Mouse (Mus musculus): Measurements from ENCODE around the gene Cep97. TPM values are rescaled to one million over a fixed set of nuclear protein-coding genes. Genes with fewer than 3 reads are reported as not detected.
"Not testable (repeated sequence)": the region's sequence is repeated elsewhere in the genome, so short reads cannot be mapped to it uniquely, and the experiment has no call there.

Gene Cep97
- polyA plus RNA-seq, 1 experiment = 0.49 TPM

DNA sequence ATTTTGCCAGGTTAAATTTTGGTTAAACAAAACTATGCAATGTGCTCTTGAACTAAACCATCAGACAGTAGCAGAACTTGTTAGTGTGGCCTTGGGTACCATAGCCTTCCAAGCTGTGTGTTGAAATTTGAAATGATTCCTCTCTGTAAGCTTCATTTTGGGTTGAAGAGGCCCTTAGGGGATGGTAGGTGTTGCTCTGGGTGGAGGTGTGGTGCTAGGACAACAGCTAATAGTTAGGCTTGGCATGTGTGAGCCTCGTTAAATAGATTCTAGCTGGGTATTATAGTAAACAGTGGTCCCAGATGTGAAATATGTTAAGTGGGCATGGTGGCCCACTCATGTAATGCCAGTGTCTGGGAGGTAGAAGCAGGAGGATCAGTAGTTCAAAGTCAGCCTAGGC, 32.6 kb upstream of the Cep97 start:
- peaks cover 44% of the 10 kb centered on the region for H3K36me3 ChIP-seq (replicated peaks; ENCODE audit: low read length)
- H3K4me1 ChIP-seq = peaks cover 58% of the 10 kb centered on the region
- H3K4me3 ChIP-seq (replicated peaks) = peak overlapping the region; percentile 93

DNA sequence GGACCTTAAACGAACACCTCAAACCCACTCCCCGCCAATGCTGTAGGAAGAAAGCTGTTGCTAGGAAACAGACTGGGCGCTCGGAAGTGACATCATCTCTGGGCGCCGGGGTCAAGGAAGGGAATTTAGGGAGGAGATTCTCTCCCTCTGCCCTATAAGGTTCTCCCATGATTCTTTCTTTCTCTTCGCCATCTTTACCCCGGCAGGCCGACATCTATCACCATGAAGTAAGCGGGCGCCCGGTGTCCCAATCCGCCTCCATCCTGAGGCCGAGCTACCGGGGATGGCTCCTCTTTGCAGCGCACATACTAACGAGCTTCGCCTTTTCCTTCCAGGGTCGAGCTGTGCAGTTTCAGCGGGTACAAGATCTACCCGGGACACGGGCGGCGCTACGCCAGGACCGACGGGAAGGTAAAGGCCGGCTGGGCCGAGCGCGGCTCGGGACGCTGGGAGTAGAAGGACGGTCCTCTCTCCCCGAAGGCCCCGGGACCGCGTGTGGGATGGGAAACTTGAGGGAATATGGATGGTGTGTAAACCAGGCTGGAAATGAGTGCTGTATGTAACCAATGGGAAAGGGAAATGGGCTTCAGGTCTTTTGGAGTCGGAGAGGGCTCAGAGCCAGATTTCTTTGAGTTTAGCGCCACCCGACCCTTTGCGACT, 31.7 kb upstream of the Cep97 start, which contains the start of gene Rpl24:
Rpl24 (plus strand) TSS at position 64 of the 660 bp plus-strand sequence.
- H3K36me3 ChIP-seq (replicated peaks; ENCODE audit: low read length) = peaks cover 35% of the 10 kb centered on the region
- H3K4me1 ChIP-seq = peaks cover 49% of the 10 kb centered on the region
- H3K9me3 ChIP-seq = no peaks in the 10 kb centered on the region
- TF ChIP-seq GATA1 (IDR thresholded peaks at IDR 0.05; ENCODE audit: borderline replicate concordance, low read length) (no peak), FLI1 (IDR thresholded peaks at IDR 0.05; ENCODE audit: low read length) (no peak)
- H3K4me3 ChIP-seq (replicated peaks) = peak within 1 kb of the TSS; percentile 93
- no peaks in the 10 kb centered on the region for H3K27me3 ChIP-seq (replicated peaks)

More for the DNA sequence above, 32.6 kb upstream of the Cep97 start:
- H3K9me3 ChIP-seq = no peaks in the 10 kb centered on the region
- TF ChIP-seq FLI1 (IDR thresholded peaks at IDR 0.05; ENCODE audit: low read length) (no peak), GATA1 (IDR thresholded peaks at IDR 0.05; ENCODE audit: borderline replicate concordance, low read length) (no peak)
- no peaks in the 10 kb centered on the region for H3K27me3 ChIP-seq (replicated peaks)

DNA sequence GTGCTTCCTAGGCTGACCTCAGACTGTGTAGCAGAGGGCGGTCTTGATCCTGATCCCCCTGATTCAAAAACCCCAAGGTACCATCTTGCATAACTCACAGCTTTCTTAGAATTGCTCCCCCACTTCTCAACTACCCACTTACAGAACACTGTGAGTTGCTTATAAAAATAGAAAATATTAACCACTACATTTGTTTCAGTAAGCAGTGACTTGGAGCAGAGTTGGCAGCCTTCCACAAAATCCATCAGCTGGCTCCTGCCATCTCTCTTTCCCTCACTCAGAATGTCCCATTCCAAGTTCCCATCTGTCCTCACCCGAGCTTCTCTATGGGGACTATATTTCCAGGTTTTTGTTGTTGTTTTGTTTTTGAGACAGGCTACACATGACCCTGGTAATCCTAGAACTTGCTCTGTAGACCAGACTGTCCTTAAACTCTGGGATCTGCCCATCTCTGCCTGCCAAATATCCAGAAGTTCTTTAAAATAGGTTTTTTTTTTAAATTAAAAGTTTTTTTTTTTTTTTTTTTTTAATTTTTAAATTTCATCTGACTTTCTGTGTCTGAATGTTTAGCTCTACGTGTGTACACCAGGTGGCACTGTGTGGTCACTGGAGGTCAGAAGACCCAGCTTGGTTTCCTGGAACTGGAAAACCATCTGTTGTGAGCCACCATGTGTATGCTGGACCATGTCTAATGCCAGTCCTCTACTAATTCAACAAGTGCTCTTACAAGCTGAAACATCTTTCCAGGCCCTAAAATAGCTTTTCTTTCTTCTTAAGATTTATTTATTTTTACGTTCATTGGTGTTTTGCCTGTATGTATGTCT, 29.7 kb upstream of the Cep97 start:
- Histone ChIP-seq H3K36me3 (replicated peaks; ENCODE audit: low read length) (peaks cover 15% of the 10 kb centered on the region), H3K27me3 (replicated peaks) (no peaks in the 10 kb centered on the region), H3K9me3 (no peaks in the 10 kb centered on the region), H3K4me1 (peaks cover 32% of the 10 kb centered on the region), H3K4me3 (replicated peaks) (no peak overlapping the region)
- no peak for TF ChIP-seq FLI1 (IDR thresholded peaks at IDR 0.05; ENCODE audit: low read length)
- TF ChIP-seq GATA1 (IDR thresholded peaks at IDR 0.05; ENCODE audit: borderline replicate concordance, low read length) = no peak

DNA sequence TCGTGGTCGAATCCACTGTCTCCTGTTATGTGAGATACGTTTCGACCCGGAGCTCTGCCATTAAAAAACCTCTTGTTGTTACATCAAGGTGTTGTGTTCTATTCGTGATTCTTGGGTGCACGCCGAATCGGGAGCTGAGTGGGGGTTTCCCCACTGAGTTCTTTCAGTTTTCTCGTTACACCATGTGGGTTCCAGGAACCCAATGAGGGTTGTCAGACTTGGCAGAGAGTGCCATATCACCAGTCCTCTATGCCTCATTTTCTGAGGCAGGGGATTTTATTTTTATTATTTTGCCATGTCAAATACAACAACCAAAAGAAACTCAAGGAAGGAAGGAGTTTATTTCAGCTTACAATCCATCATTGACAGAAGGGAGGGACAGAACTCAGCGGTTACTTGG, 28.4 kb upstream of the Cep97 start:
- not testable (repeated sequence) for H3K4me3 ChIP-seq (replicated peaks)

DNA sequence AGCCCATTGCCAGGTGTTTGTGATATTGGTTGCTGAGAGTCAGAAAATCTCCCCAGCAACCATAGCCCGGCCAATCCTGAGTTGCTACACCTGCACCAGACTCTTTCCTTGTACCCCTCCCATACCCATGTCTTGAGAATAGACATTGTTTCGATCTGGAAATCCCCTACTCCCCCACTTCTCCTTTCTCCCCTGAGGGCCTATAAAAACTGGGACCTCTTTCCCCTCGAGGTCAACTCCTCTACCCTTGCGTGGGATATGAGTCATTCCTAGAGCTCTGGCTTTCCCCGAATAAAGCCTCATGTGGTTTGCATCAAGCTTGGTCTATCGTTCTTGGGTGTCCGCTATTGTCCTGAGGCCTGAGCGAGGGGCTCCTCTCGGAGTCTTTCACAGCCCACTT, 19.5 kb upstream of the Cep97 start:
- H3K4me3 ChIP-seq (replicated peaks); H3K36me3 ChIP-seq (replicated peaks; ENCODE audit: low read length); H3K9me3 ChIP-seq; H3K27me3 ChIP-seq (replicated peaks): not testable (repeated sequence)
- H3K4me1 ChIP-seq = peaks cover 23% of the 10 kb centered on the region

More for the DNA sequence above, 28.4 kb upstream of the Cep97 start:
- H3K9me3 ChIP-seq; H3K36me3 ChIP-seq (replicated peaks; ENCODE audit: low read length); H3K27me3 ChIP-seq (replicated peaks): not testable (repeated sequence)
- H3K4me1 ChIP-seq = peaks cover 26% of the 10 kb centered on the region

DNA sequence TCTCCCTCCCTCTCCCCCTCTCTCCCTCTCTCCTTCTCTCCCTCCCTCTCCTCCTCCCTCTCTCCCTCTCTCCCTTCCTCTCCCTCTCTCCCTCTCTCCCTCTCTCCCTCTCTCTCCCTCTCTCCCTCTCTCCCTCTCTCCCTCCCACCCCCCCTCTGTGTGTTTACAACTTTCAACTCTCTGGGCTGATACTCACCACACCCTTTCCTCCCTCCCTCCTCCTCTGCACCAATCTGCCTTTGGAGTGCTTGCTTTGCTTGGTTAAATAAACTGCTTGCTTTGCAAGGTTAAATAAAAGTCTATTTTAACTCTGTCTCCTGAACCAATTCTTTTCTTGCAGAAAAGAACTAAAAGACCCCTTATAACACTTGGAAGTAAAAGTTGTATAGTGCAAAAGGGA, 18.1 kb upstream of the Cep97 start:
- Histone ChIP-seq H3K4me3 (replicated peaks) (no peak overlapping the region), H3K27me3 (replicated peaks) (no peaks in the 10 kb centered on the region), H3K36me3 (replicated peaks; ENCODE audit: low read length) (no peaks in the 10 kb centered on the region), H3K9me3 (peaks cover 3% of the 10 kb centered on the region; the same call in 1 of the 2 replicates), H3K4me1 (peaks cover 32% of the 10 kb centered on the region)
- TF ChIP-seq GATA1 (IDR thresholded peaks at IDR 0.05; ENCODE audit: borderline replicate concordance, low read length) (no peak), FLI1 (IDR thresholded peaks at IDR 0.05; ENCODE audit: low read length) (no peak)

DNA sequence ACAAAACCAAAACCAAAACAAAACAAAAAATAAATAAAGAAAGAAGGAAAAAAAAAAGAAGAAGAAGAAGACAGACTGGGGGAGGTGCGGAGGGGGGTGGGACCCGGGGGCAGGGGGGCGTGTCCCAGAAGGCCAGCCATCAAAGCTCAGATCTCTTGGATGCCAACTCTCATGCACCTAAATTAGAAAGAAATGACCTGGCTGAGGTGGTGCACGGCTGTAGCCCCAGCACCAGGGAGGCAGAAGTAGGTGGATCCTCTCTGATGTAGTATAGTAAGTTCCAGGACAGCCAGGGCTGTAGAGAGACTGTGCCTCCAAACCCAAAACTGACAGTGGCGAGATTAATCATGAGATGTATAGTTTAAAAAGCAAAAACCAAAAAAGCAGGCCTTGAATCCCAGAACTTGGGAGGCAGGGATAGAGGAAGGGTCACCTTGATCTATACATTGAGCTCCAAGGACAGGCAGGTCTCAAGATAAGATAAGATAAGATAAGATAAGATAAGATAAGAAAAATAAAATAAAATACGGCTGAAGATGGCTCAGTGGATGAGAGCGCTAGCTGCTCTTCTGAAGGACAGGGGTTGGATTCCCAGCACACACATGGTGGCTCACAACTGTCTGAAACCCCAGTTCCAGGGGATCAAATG, 17.1 kb upstream of the Cep97 start:
- TF ChIP-seq FLI1 (IDR thresholded peaks at IDR 0.05; ENCODE audit: low read length) = no peak
- no peak for TF ChIP-seq GATA1 (IDR thresholded peaks at IDR 0.05; ENCODE audit: borderline replicate concordance, low read length)
- H3K27me3 ChIP-seq (replicated peaks) = no peaks in the 10 kb centered on the region
- H3K4me3 ChIP-seq (replicated peaks) = peak overlapping the region; percentile 82
- peaks cover 35% of the 10 kb centered on the region for H3K4me1 ChIP-seq
- H3K9me3 ChIP-seq = peaks cover 3% of the 10 kb centered on the region; the same call in 1 of the 2 replicates
- H3K36me3 ChIP-seq (replicated peaks; ENCODE audit: low read length) = no peaks in the 10 kb centered on the region

DNA sequence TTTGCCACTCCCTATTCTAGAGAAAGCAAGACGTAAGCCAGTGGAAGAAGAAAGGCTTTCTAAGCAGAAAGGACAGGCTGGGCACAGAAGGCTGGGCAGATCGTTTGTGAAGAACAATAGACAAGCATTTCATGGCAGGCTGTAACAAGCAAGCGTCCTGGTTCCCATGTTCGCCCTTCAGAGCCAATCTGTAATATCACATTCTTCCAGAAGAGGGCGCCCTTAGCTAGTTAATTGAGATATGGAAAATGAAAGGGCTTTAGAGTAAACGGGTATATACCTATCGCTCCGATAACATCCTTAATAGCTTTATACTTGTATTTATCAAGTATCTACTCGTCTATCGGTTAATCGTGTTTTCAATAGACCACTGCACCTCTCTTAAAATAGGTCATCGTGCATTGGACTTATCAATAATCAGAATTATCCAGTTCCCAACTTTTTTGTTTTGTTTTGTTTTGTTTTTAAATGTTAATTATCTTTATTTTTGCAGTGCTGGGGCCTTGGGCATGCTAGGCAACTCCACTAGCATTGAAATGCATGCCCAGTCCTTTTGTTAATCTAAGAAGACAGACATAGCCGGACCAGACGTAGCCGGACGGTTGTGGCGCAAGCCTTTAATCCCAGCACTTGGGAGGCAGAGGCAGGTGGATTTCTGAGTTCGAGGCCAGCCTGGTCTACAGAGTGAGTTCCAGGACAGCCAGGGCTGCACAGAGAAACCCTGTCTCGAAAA, 16.5 kb upstream of the Cep97 start:
- Histone ChIP-seq H3K36me3 (replicated peaks; ENCODE audit: low read length) (no peaks in the 10 kb centered on the region), H3K9me3 (no peaks in the 10 kb centered on the region), H3K27me3 (replicated peaks) (no peaks in the 10 kb centered on the region), H3K4me1 (peaks cover 35% of the 10 kb centered on the region), H3K4me3 (replicated peaks) (peak overlapping the region; percentile 90)
- no peak for TF ChIP-seq FLI1 (IDR thresholded peaks at IDR 0.05; ENCODE audit: low read length)

DNA sequence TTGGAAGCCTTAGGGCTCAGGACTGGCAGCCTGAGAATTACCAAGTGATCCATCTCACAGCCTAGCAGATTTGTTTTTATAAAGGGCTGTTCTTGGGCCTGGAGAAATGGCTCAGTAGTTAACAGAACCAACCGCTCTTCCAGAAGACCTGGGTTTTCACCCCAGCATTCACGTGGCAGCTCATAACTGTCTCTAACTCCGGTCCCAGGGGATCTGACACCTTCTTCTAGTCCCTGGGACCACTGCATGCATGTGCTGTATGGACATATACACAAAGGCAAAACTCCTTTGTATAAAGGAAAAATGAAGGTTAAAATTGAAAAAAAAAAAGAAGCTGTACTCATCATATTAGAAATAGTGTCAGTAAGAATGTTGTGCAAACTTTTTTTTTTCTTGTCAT, 15.8 kb upstream of the Cep97 start:
- Histone ChIP-seq H3K9me3 (no peaks in the 10 kb centered on the region), H3K4me1 (peaks cover 35% of the 10 kb centered on the region), H3K27me3 (replicated peaks) (no peaks in the 10 kb centered on the region), H3K36me3 (replicated peaks; ENCODE audit: low read length) (no peaks in the 10 kb centered on the region), H3K4me3 (replicated peaks) (no peak overlapping the region)
- TF ChIP-seq GATA1 (IDR thresholded peaks at IDR 0.05; ENCODE audit: borderline replicate concordance, low read length) = no peak
- no peak for TF ChIP-seq FLI1 (IDR thresholded peaks at IDR 0.05; ENCODE audit: low read length)
